Mouse (Mus musculus) limb, embryonic 12.5 days (tissue): ENCODE measurements around the gene Ptprz1. TPM values are rescaled to one million over a fixed set of nuclear protein-coding genes. Genes with fewer than 3 reads are reported as not detected.

Experiments
- ATAC-seq: fragments of 200-750 bp; cut with Nextera tagmentation; 2 replicates; pipeline ENCODE4 v1.8.0; 2017; ENCODE audit warnings: low read depth, moderate TSS enrichment; ENCODE audit not compliant: insufficient number of reproducible peaks, insufficient read depth, low FRiP score, low TSS enrichment
- H3K27ac ChIP-seq: fragments of 300-500 bp; sonication (generic); 2 replicates; pipeline ENCODE4 v1.5.1; 2016; ENCODE audit warnings: mild to moderate bottlenecking, moderate library complexity
- H3K27me3 ChIP-seq: fragments of 300-500 bp; sonication (generic); 2 replicates; pipeline ENCODE4 v1.6.1; 2016; ENCODE audit warnings: mild to moderate bottlenecking, moderate library complexity
- H3K36me3 ChIP-seq: fragments of 300-500 bp; sonication (generic); 2 replicates; pipeline ENCODE4 v1.6.1; 2016; ENCODE audit warnings: mild to moderate bottlenecking, moderate library complexity
- H3K4me1 ChIP-seq: fragments of 300-500 bp; sonication (generic); replicated peaks from 2 replicates; pipeline ENCODE4 v1.6.1; 2016
- H3K4me2 ChIP-seq: fragments of 300-500 bp; sonication (generic); 2 replicates; pipeline ENCODE4 v1.6.1; 2016; ENCODE audit warnings: mild to moderate bottlenecking, moderate library complexity
- H3K4me3 ChIP-seq: fragments of 300-500 bp; sonication (generic); replicated peaks from 2 replicates; pipeline ENCODE4 v1.5.1; 2016; ENCODE audit warnings: mild to moderate bottlenecking
- H3K9ac ChIP-seq: fragments of 300-500 bp; sonication (generic); replicated peaks from 2 replicates; pipeline ENCODE4 v1.6.1; 2016; ENCODE audit warnings: mild to moderate bottlenecking, moderate library complexity
- H3K9me3 ChIP-seq: fragments of 300-500 bp; sonication (generic); 2 replicates; pipeline ENCODE4 v1.6.1; 2016; ENCODE audit warnings: mild to moderate bottlenecking, moderate library complexity
- WGBS: fragments of 180-500 bp; shearing (Covaris S2); methylation state at CpG from one replicate; pipeline ENCODE4 v1.1.7; 2016; 5-methylcytosine and 5-hydroxymethylcytosine counted together
- polyA plus RNA-seq: library from polyadenylated mRNA; unstranded; fragments of >200 nt; fragmentation: Nextera tagmentation; extraction: Ambion mirVana; gene quantifications from 2 replicates; pipeline ENCODE4 v1.2.1, GENCODE M21; 2016

Ptprz1 gene
- polyA plus RNA-seq, 1 experiment from 2014 or later, result 5.4 TPM

DNA sequence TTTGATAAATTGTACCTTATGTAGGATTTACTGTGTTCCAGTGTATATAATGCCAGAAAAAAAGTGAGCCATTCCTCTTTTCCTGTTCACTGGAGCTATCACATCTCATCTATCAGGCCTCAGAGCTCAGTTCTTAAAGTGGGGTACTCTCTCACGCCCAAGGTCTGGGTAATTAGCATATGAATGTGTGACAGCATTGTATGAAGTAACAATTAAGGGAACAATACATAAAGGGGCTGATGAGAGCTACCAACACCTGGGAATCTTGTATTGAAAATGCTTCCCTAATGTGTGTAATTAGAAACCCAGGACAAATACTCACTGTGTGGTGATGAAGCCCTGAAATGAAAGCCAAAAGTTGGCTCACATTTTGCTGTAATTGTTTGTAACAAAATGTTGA lies 47.6 kb downstream of the Ptprz1 start:
- Histone ChIP-seq H3K27me3 (no peaks in the 10 kb centered on the region), H3K4me3 (no peak overlapping the region), H3K27ac (no peak overlapping the region), H3K4me1 (no peaks in the 10 kb centered on the region), H3K9ac (no peak overlapping the region), H3K4me2 (no peak overlapping the region), H3K9me3 (no peaks in the 10 kb centered on the region), H3K36me3 (no peaks in the 10 kb centered on the region)
- no peak for ATAC-seq
- WGBS, result 22% methylated on average over 1 of the region's 1 CpGs

DNA sequence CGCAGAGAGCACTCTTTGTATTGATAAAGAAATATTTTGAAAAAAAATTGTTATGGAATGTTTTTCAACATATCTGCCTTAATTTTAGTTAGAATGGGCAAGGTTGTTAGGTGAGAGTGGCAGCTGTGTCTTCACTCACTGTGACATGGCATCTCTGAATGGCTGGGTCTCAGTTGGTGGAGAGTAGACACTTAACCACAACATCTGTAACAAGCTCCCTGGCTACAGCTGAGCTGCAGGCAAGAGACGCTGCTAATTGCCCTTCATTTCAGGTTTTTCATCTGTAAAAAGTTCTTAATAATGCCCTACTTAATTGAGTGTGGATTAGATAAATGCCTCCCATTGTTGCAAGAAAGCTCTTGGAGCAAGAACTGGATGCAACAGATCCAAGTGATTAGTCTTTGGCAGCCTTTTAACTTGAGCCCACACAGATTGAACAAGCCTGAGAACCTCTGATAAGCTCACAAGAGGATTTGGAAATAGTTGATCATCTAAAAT lies 57.5 kb downstream of the Ptprz1 start:
- no peak for ATAC-seq
- WGBS, result 77% methylated on average over 2 of the region's 2 CpGs
- H3K4me1 ChIP-seq, result no peaks in the 10 kb centered on the region
- H3K27me3 ChIP-seq, result no peaks in the 10 kb centered on the region
- no peak overlapping the region for H3K27ac ChIP-seq
- no peaks in the 10 kb centered on the region for H3K9me3 ChIP-seq
- H3K36me3 ChIP-seq, result no peaks in the 10 kb centered on the region
- no peak overlapping the region for H3K4me3 ChIP-seq
- no peak overlapping the region for H3K9ac ChIP-seq
- no peak overlapping the region for H3K4me2 ChIP-seq

DNA sequence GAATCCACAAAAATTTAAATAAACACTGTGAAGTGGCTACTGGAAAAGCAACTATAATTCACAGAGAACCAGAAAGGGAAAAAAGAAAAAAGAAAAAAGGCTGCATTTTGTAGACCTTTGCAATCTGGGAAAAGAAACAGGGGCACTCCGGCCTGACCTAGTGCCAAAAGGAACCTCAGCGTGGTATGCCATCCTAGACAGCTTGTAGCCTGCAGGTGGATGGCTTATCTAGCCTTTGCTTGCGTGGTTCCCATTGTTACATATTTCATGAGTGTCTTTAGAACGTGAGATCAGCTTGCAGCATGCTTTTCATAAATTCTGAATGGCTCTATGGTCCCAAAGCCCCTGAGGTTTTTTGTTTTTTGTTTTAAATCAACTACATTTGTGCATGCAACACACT lies 61.8 kb downstream of the Ptprz1 start:
- 85% methylated on average over 4 of the region's 4 CpGs for WGBS
- Histone ChIP-seq H3K4me2 (no peak overlapping the region), H3K9me3 (no peaks in the 10 kb centered on the region), H3K27me3 (no peaks in the 10 kb centered on the region), H3K4me1 (no peaks in the 10 kb centered on the region), H3K36me3 (no peaks in the 10 kb centered on the region), H3K4me3 (no peak overlapping the region), H3K9ac (no peak overlapping the region), H3K27ac (no peak overlapping the region)
- ATAC-seq, result no peak

DNA sequence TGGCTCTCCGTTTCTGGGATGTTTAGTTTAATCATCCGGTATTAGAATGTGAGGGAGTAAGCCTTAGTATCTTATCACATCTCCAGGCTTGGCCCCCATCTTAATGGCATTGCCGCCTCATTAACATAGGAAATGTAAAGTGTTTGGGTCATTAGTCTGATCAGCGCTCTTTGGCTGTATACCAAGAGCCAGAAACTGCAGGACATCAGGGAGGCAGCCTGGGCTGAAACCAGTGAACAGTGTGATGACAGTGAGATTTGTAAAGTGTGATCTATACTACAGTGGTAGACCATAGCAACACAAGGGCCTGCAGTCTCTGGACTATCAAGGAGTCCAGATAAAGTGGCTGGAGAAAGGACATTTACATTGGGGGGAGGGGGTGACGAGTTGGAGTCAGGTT lies 62.2 kb downstream of the Ptprz1 start:
- ATAC-seq, result no peak
- no peak overlapping the region for H3K4me3 ChIP-seq
- H3K36me3 ChIP-seq, result no peaks in the 10 kb centered on the region
- no peak overlapping the region for H3K27ac ChIP-seq
- no peak overlapping the region for H3K4me2 ChIP-seq
- no peaks in the 10 kb centered on the region for H3K4me1 ChIP-seq
- no peak overlapping the region for H3K9ac ChIP-seq
- H3K27me3 ChIP-seq, result no peaks in the 10 kb centered on the region
- 76% methylated on average over 5 of the region's 5 CpGs for WGBS
- H3K9me3 ChIP-seq, result no peaks in the 10 kb centered on the region

DNA sequence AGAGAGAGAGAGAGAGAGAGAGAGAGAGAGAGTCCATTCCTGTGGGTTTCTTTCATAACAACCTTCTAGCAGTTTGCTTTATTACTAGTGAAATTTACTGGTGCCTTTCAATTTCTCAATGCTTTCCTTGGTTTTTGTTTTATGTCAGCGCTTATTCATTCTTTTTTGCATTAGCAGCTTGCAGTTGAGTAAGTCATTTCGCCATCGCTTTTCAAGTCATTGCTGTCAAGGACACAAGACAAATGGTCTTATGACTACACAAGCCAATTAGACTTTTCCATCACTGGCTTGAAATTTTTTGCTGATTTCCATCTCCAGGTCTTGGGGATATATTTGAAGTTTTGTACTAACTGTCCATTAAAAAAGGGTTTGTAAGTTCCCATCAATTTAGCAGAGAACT lies 68.9 kb downstream of the Ptprz1 start:
- Histone ChIP-seq H3K4me2 (no peak overlapping the region), H3K9me3 (no peaks in the 10 kb centered on the region), H3K27ac (no peak overlapping the region), H3K4me1 (no peaks in the 10 kb centered on the region), H3K9ac (no peak overlapping the region), H3K4me3 (no peak overlapping the region), H3K36me3 (no peaks in the 10 kb centered on the region), H3K27me3 (no peaks in the 10 kb centered on the region)
- no peak for ATAC-seq
- 92% methylated on average over 3 of the region's 3 CpGs for WGBS

DNA sequence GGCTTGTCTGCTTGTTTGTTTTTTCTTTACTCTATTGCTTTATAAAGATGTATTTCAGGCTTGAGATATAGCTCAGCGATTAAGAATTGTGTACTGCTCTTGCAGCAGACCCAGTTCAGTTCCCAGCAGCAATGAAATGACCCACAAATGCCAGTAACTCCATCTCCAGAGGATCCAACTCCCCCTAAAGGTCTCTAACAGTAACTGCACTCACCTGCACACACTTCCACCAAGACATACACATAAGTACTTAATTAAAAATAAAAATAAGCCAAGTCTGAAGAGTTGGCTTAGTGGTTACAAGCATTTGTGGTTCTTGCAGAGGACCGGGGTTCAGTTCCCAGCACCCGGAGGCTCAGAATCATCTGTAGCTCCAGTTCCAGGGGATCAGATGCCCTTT lies 88.1 kb downstream of the Ptprz1 start:
- Histone ChIP-seq H3K9ac (no peak overlapping the region), H3K27ac (no peak overlapping the region), H3K36me3 (no peaks in the 10 kb centered on the region), H3K27me3 (no peaks in the 10 kb centered on the region), H3K4me1 (no peaks in the 10 kb centered on the region), H3K9me3 (no peaks in the 10 kb centered on the region), H3K4me3 (no peak overlapping the region), H3K4me2 (no peak overlapping the region)
- ATAC-seq, result no peak
- 83% methylated on average over 3 of the region's 3 CpGs for WGBS

DNA sequence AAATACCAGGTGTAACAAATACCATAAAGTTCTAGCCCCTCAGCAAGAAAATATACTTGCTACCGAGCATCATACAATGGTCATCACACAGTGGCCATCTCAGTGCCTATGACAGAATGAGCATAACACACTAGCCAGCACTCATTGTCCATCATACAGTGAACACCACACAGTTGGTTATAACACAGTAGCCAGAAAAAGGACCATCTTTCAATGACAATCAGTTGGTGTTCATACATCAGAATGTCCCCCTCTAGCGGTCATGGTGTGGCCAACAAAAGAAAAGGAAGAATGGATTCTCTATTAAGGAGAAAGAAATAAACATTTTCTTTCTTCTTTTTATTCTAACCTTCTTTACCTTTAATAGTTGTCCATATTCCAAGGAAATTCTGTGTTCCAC lies 92.8 kb downstream of the Ptprz1 start:
- ATAC-seq, result no peak
- Histone ChIP-seq H3K9ac (no peak overlapping the region), H3K4me3 (no peak overlapping the region), H3K27me3 (no peaks in the 10 kb centered on the region), H3K4me2 (no peak overlapping the region), H3K36me3 (no peaks in the 10 kb centered on the region), H3K27ac (no peak overlapping the region), H3K9me3 (no peaks in the 10 kb centered on the region), H3K4me1 (no peaks in the 10 kb centered on the region)
- 49% methylated on average over 2 of the region's 2 CpGs for WGBS

DNA sequence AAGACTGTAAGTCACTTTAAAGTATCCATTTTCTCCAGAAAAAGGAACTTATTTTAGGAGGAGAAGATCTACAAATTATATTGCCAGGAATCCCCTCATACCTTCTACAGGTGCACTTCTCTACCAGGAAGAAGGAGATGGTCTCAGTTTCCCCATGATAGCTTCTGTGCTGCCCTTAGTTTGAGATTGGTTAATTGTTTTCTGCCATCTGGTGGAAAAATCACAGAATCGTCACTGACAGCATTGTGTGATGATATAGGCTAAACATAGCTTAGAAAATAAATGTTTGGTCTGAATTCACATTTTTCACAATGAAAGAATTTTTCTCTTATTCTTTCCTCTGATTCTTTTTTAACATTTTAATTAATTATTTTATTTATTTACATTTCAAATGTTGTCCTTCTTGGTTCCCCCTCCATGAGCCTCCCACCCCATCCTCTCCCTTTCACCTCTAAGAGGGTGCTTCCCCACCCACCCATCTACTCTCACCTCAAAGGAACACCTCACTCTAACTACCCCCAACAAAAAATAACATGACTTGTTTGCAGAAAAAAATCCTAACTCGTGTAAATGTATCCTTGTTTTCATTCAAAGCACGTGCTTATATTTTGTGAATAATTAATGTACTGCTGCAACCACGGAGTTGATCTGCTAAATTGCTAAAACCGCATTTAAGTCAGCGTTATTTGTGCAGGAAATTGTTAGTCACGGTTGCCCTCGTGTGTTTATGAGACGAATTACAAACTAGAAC lies 108.6 kb downstream of the Ptprz1 start:
- Histone ChIP-seq H3K9ac (no peak overlapping the region), H3K4me3 (no peak overlapping the region), H3K27ac (no peak overlapping the region), H3K27me3 (no peaks in the 10 kb centered on the region), H3K4me2 (no peak overlapping the region), H3K9me3 (peaks cover 7% of the 10 kb centered on the region), H3K36me3 (no peaks in the 10 kb centered on the region), H3K4me1 (no peaks in the 10 kb centered on the region)
- ATAC-seq, result no peak
- WGBS, result 9% methylated on average over 9 of the region's 9 CpGs

DNA sequence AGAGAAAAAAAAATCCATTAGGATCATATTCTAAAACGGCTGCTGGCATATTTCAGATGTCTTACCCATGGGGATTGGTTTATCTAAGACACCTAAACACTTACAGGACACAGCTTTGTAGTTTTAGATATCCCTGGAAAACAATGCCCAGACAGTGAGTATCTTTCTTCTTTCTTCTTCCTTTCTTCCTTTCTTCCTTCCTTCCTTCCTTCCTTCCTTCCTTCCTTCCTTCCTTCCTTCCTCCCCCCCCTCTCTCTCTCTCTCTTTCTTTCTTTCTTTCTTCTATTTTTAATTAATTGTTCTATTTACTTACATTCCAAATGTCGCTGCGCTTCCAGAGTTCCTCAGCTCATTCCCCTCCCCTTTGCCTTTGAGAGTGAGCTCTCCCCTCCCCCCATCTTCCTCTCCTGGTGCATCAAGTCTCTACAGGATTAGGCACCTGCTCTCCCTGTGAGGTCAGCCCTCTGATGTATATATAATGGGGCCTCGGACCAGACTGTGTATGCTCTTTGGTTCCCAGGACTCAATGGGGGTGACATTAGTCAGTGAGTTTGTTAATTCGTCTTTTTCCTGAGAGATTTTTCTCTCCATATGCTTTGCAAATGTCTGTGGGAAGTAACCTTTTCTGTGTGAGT lies 109.3 kb downstream of the Ptprz1 start:
- H3K4me1 ChIP-seq, result no peaks in the 10 kb centered on the region
- H3K4me2 ChIP-seq, result peak overlapping the region; percentile 28; the same call in 1 of the 2 replicates
- no peaks in the 10 kb centered on the region for H3K36me3 ChIP-seq
- ATAC-seq, result peak; percentile 83; the same call in 1 of the 2 replicates
- no peak overlapping the region for H3K4me3 ChIP-seq
- no peak overlapping the region for H3K9ac ChIP-seq
- H3K9me3 ChIP-seq, result peaks cover 7% of the 10 kb centered on the region
- 13% methylated on average over 5 of the region's 5 CpGs for WGBS
- H3K27me3 ChIP-seq, result no peaks in the 10 kb centered on the region
- no peak overlapping the region for H3K27ac ChIP-seq

DNA sequence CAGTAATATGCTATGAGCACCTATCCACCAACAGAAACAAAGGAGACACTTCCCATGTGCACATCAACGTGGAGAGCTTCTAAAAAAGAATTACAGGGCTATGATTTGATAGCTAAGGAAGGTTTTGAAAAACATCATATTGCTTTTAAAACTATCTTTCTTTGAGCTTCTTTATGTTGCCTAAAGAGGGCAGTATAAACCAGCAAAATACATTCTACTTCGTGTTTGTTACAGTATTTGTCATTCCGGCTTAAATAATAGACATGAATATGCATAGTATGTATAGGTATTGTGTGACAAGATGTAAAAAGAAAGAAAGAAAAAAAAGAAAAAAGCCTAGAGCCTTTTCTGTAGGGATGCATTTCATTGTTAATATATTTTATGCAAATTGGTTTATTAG lies 127.8 kb downstream of the Ptprz1 start:
- H3K36me3 ChIP-seq, result no peaks in the 10 kb centered on the region
- H3K9me3 ChIP-seq, result no peaks in the 10 kb centered on the region
- WGBS, result 29% methylated on average over 3 of the region's 3 CpGs
- no peak overlapping the region for H3K9ac ChIP-seq
- no peak overlapping the region for H3K4me2 ChIP-seq
- no peak overlapping the region for H3K27ac ChIP-seq
- no peaks in the 10 kb centered on the region for H3K4me1 ChIP-seq
- no peaks in the 10 kb centered on the region for H3K27me3 ChIP-seq
- ATAC-seq, result no peak
- H3K4me3 ChIP-seq, result no peak overlapping the region

DNA sequence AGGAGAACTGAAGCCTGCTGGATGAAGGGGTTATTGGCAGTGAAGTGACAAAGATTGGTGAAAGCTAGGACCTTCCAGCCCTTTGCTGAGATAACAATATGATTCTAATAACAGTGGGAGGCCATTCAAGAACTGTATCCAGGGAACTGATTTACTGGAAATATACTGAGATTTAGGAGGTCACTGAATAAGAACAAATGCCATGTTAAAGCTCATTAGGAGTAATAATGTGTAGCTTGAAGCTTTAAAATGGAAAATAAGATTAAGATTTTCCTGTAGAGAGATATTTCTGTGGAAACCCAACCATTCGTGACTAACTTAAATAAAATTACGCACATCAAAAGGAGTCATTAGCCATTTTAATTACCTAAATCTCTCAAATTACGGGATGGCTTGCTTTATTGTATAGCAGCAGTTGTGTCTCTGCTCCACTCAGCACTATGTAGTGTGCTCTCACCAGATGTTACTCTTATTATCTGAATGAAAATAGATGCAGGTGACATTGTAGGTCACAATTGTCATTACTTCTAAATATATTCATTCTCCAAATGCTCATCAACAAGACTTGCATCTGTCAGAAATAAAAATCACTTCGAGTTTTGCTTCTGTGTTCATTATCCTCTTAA lies 139.8 kb downstream of the Ptprz1 start:
- Histone ChIP-seq H3K36me3 (no peaks in the 10 kb centered on the region), H3K9me3 (no peaks in the 10 kb centered on the region), H3K27ac (no peak overlapping the region), H3K9ac (no peak overlapping the region), H3K4me3 (no peak overlapping the region), H3K4me2 (no peak overlapping the region), H3K27me3 (no peaks in the 10 kb centered on the region), H3K4me1 (no peaks in the 10 kb centered on the region)
- WGBS, result 61% methylated on average over 4 of the region's 4 CpGs
- no peak for ATAC-seq
